Comparison of ENCODE assay signal across 18 mouse cellular contexts in genomic region chr1:136957696-136958095, GRCm38 (mm10). TPM values are rescaled to one million over a fixed set of nuclear protein-coding genes. Genes with fewer than 3 reads are reported as not detected.
DNase-seq lines count a peak whose midpoint lies in the region; ATAC-seq lines count a peak whose summit lies in the region.
"Had no signal": no experiment of that assay in that cellular context is flagged by ENCODE, and none has a peak within 500 bp of the region (broad histone marks: within the 10 kb centered on the region; RNA-seq: fewer than 3 reads in every experiment).

No protein-coding gene starts in this region.

- DNase-seq in heart, adult 11 months: peak; percentile 22
- DNase-seq in heart, adult 18-20 months: no peak
- no peak for DNase-seq in midbrain, embryonic 14.5 days
- DNase-seq in limb, embryonic 10.5 days (ENCODE audit: low spot score): no peak
- no peak for DNase-seq in natural killer cell, adult 2 months (ENCODE audit: low spot score in 2 of 2)
- DNase-seq in urinary bladder, adult 18-20 months (ENCODE audit: low spot score in 2 of 2): no peak
- DNase-seq: cerebellum, adult 2 months; kidney, adult 8-10 months; thymus, adult 2 months had no signal

- H3K4me3 ChIP-seq in midbrain, embryonic 13.5 days (replicated peaks): 0 out of 2 replicates have a peak overlapping the region, but pooled peaks have one; percentile 13
- H3K4me3 ChIP-seq in midbrain, embryonic 14.5 days (replicated peaks; ENCODE audit: low read depth, low read length): no peak overlapping the region
- H3K4me3 ChIP-seq in limb, embryonic 10.5 days: peak overlapping the region; percentile 30; the same call in 1 of the 2 replicates
- H3K4me3 ChIP-seq in stomach, embryonic 15.5 days (replicated peaks): peak overlapping the region; percentile 20
- H3K4me3 ChIP-seq: hindbrain, embryonic 13.5 days; left cerebral cortex, adult 2 months; limb, embryonic 15.5 days; neural tube, embryonic 13.5 days had no signal

- 23% methylated on average over 8 of the region's 8 CpGs for WGBS in midbrain, embryonic 13.5 days
- 27% methylated on average over 8 of the region's 8 CpGs for WGBS in midbrain, embryonic 14.5 days
- 20% methylated on average over 8 of the region's 8 CpGs for WGBS in limb, embryonic 10.5 days
- WGBS in stomach, embryonic 15.5 days: 27% methylated on average over 8 of the region's 8 CpGs

- H3K4me1 ChIP-seq in midbrain, embryonic 13.5 days (replicated peaks): peaks cover 16% of the 10 kb centered on the region
- peaks cover 5% of the 10 kb centered on the region for H3K4me1 ChIP-seq in midbrain, embryonic 14.5 days (ENCODE audit: control insufficient read depth, insufficient read depth, low read length)
- H3K4me1 ChIP-seq in limb, embryonic 10.5 days: peaks cover 39% of the 10 kb centered on the region
- peaks cover 5% of the 10 kb centered on the region for H3K4me1 ChIP-seq in stomach, embryonic 15.5 days

- H3K27ac ChIP-seq in midbrain, embryonic 13.5 days: no peak overlapping the region
- no peak overlapping the region for H3K27ac ChIP-seq in midbrain, embryonic 14.5 days (replicated peaks; ENCODE audit: low read depth, low read length)
- H3K27ac ChIP-seq in limb, embryonic 10.5 days: no peak overlapping the region
- peak overlapping the region; percentile 11; the same call in 1 of the 2 replicates for H3K27ac ChIP-seq in stomach, embryonic 15.5 days
- H3K27ac ChIP-seq: hindbrain, embryonic 13.5 days; left cerebral cortex, adult 2 months; limb, embryonic 15.5 days; macrophage; neural tube, embryonic 13.5 days had no signal

- 0 out of 2 replicates have a peak overlapping the region, but pooled peaks have one; percentile 29 for H3K4me2 ChIP-seq in midbrain, embryonic 13.5 days (replicated peaks)
- H3K4me2 ChIP-seq in midbrain, embryonic 14.5 days (ENCODE audit: low read length): no peak overlapping the region
- H3K4me2 ChIP-seq in stomach, embryonic 15.5 days: peak overlapping the region; percentile 36; the same call in 1 of the 2 replicates

- peaks cover 58% of the 10 kb centered on the region for H3K27me3 ChIP-seq in midbrain, embryonic 13.5 days
- H3K27me3 ChIP-seq in midbrain, embryonic 14.5 days (ENCODE audit: control insufficient read depth, insufficient read depth, low read length): peaks cover 48% of the 10 kb centered on the region
- peaks cover 72% of the 10 kb centered on the region for H3K27me3 ChIP-seq in limb, embryonic 10.5 days (ENCODE audit: low read depth, poor library complexity, severe bottlenecking)
- H3K27me3 ChIP-seq in stomach, embryonic 15.5 days (replicated peaks): peaks cover 25% of the 10 kb centered on the region

- no peak for ATAC-seq in midbrain, embryonic 13.5 days
- no peak for ATAC-seq in midbrain, embryonic 14.5 days (ENCODE audit: low FRiP score, low TSS enrichment)
- ATAC-seq in stomach, embryonic 15.5 days (ENCODE audit: insufficient read depth, low FRiP score, low read depth): no peak

- H3K9me3 ChIP-seq in midbrain, embryonic 13.5 days: no peaks in the 10 kb centered on the region
- no peaks in the 10 kb centered on the region for H3K9me3 ChIP-seq in midbrain, embryonic 14.5 days (ENCODE audit: control insufficient read depth, low read length)
- H3K9me3 ChIP-seq in limb, embryonic 10.5 days (replicated peaks): no peaks in the 10 kb centered on the region
- no peaks in the 10 kb centered on the region for H3K9me3 ChIP-seq in stomach, embryonic 15.5 days
- H3K9me3 ChIP-seq: hindbrain, embryonic 13.5 days; limb, embryonic 15.5 days; neural tube, embryonic 13.5 days had no signal

- H3K36me3 ChIP-seq in midbrain, embryonic 13.5 days: no peaks in the 10 kb centered on the region
- no peaks in the 10 kb centered on the region for H3K36me3 ChIP-seq in midbrain, embryonic 14.5 days (ENCODE audit: control insufficient read depth, insufficient read depth, low read length)
- H3K36me3 ChIP-seq in limb, embryonic 10.5 days: no peaks in the 10 kb centered on the region
- H3K36me3 ChIP-seq in stomach, embryonic 15.5 days: no peaks in the 10 kb centered on the region
- H3K36me3 ChIP-seq: hindbrain, embryonic 13.5 days; limb, embryonic 15.5 days; neural tube, embryonic 13.5 days had no signal

- H3K9ac ChIP-seq in midbrain, embryonic 13.5 days (replicated peaks): no peak overlapping the region
- no peak overlapping the region for H3K9ac ChIP-seq in midbrain, embryonic 14.5 days (replicated peaks; ENCODE audit: low read length)
- H3K9ac ChIP-seq in stomach, embryonic 15.5 days: no peak overlapping the region
- H3K9ac ChIP-seq: hindbrain, embryonic 13.5 days; limb, embryonic 15.5 days had no signal

RNA-seq across cellular contexts. Expression of gene Nr5a2, which starts 2.6 kb away (rescaled TPM):
- total RNA-seq in heart, adult 18-20 months (2021): under 1 TPM; 0.07 to 0.46 TPM
- 2.1 TPM in 2 replicates for polyA plus RNA-seq in midbrain, embryonic 13.5 days (2015; fragmentation: Nextera tagmentation; extraction: Ambion mirVana)
- 1.6 and 1.7 TPM in 2 replicates for polyA plus RNA-seq in midbrain, embryonic 14.5 days (2014; fragmentation: Nextera tagmentation; extraction: Ambion mirVana)
- 0.30 and 0.40 TPM in 2 replicates for polyA plus RNA-seq in limb, embryonic 10.5 days (2016; fragmentation: Nextera tagmentation; extraction: Ambion mirVana)
- polyA plus RNA-seq in stomach, embryonic 15.5 days (2015; fragmentation: Nextera tagmentation; extraction: Ambion mirVana): 6.3 and 8.1 TPM in 2 replicates
- total RNA-seq: granulocyte monocyte progenitor cell, adult 5-6 weeks; left cerebral cortex, adult 2 months had no signal
- polyA plus RNA-seq: C2C12, macrophage had no signal
